Mouse (Mus musculus) lung, adult 2 months (tissue): ENCODE results near the gene Hist1h2bc.

ENCODE experiments used
- CTCF ChIP-seq: fragments of 200-500 bp; IDR thresholded peaks from 2 replicates; pipeline ENCODE4 v1.5.1; 2011; ENCODE audit warnings: mild to moderate bottlenecking, low read length, control low read depth; ENCODE audit not compliant: insufficient read depth
- POLR2A ChIP-seq: fragments of 200-500 bp; IDR thresholded peaks from 2 replicates; pipeline ENCODE4 v1.6.1; 2011; ENCODE audit warnings: low read depth, mild to moderate bottlenecking, control low read depth, low read length, borderline replicate concordance; ENCODE audit errors: extremely low read depth

DNA sequence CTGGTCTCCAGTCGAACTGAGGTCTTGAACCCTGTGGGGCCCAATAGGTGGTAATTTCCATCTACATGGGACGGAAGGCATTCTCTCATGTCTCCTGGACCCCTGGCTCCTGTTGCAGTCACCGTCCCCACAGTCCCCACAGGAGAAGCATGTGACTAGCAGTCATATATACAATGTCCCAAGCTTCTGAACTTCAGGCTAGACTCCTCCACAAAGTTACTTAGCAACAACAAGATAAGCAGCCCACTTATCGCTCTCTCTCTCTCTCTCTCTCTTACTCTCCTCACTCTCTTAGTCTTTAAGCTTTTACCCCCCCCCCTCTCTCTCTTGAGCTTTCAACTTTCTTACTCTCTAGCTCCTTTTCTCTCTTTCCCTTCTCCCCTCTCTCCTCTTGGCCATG is 40.2 kb downstream of the Hist1h2bc start:
- no peak for TF ChIP-seq POLR2A
- TF ChIP-seq CTCF: no peak
